12 mouse cellular contexts compared by ENCODE assay signal in genomic region chr13:59542411-59542810, GRCm38 (mm10).
"Had no signal": no experiment of that assay in that cellular context is flagged by ENCODE, and none has a peak within 500 bp of the region (broad histone marks: within the 10 kb centered on the region; RNA-seq: fewer than 3 reads in every experiment).

No protein-coding gene starts in this region.

- DNase-seq: lung, adult 18-20 months; lung, embryonic 14.5 days; lung, postnatal 10 days; lung, postnatal 4 days; midbrain, embryonic 14.5 days; right cerebral cortex, adult 18-20 months; right cerebral cortex, postnatal 25 days; right cerebral cortex, postnatal 4 days; spleen, adult 18-20 months; thymus, adult 18-20 months; thymus, postnatal 25 days; thymus, postnatal 4 days had no signal
